Mouse (Mus musculus) frontal cortex, adult 2 months (tissue): ENCODE data around the gene Rassf3. TPM values are rescaled to one million over a fixed set of nuclear protein-coding genes. Genes with fewer than 3 reads are reported as not detected.

Experiments
- DNase-seq, 2 experiments: peaks; one replicate each; pipeline ENCODE4 v3.0.0; 2022; ENCODE audit warnings: low spot score in 1 of 2; ENCODE audit errors: extremely low spot score in 1 of 2
- polyA plus RNA-seq: library from polyadenylated mRNA; depleted of rRNA; stranded (reverse); fragments of >200 nt; gene quantifications from 2 replicates; pipeline ENCODE4 v1.2.3, GENCODE M21; 2012; rRNA removed

Rassf3 gene
- 18.0 and 21.5 TPM in 2 replicates for polyA plus RNA-seq

GRCm38 (mm10) chr10:121476190-121476967 lies at the start of gene Rassf3:
Rassf3 (minus strand) TSS chr10:121476347.
- peak; percentile 55 to 83 for DNase-seq

DNA sequence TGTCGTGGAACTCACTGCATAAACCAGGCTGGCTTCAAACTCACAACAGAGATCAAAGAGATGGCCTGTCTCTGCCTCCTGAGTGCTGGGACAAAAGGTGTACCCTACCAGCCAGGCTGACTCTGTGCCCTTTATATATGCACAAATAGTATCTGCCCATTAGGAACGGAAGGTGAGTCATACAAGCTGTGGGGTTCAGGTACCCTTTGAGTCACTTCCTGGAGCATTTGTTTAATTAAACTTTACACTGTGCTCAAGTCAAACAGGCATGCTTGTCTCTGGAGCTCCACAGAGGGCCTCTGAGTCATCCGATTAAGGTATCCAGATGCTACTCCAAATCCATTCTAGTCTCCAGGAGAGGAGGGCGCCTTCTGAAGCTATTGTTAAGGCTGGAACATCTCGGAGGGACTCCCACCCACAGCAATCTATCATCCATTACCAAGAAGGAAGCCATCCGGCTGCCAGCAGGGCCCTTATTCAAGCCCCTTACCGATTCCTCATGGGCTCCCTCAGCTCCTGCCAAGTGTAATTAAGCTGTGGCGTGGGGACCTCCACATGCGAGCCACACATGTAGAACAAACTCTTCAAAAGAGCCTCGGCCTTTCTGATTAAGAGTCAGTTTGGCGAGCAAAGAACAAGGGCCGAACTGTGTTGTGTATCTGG lies 44.9 kb upstream of the Rassf3 start:
- peak in 1 of 2 experiments; percentile 28 for DNase-seq

- DNase-seq: no peak
These were observed 43.6 kb upstream of the Rassf3 start for GRCm38 (mm10) chr10:121519710-121520109.

- peak; percentile 59 to 92 for DNase-seq
These were observed 40.0 kb upstream of the Rassf3 start for GRCm38 (mm10) chr10:121516008-121516600.

- no peak for DNase-seq
These were observed 33.9 kb upstream of the Rassf3 start for GRCm38 (mm10) chr10:121509751-121510643.

- no peak for DNase-seq
These were observed 31.8 kb upstream of the Rassf3 start for GRCm38 (mm10) chr10:121507755-121508544.

DNA sequence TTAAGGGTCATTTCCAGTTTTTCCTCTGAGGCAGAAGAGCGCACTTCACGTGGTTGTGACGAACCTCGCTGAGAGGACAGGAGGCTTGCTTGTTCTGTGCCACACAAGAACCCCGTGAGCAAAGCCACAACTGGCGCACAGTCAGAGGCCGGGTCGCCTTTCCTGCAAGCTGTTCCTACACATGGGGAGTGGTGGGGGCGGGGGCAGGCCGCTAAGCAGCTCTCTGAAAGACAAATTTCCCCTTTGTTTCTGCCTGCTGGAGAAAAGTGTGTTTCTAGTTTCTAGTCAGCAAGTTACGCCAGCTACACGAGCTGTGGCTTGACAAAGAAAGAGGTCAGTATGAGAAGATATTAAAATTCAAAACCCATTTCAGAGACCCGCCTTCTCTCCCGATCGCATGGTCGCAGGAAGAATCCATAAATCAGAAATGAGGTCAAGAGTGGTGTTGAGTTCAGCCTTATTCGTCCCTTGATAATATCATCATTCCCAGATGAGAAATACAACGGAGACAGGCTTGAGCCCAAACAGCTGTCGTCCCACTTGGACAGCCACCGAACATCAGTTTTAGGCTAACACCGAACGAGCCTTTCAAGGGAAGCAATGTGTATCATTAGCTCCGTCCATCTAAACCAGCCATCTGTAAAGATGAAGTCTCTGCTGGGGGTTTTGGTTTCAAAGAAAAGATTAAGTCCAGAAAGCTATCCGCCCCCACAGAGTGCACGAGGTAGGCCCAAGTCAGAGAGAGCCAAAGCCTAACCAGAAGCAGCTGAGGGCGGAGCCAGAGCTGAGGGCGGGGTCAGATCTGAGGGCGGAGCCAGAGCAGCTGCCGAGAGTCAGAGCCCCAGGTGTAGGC lies 30.8 kb upstream of the Rassf3 start:
- DNase-seq: peak in 1 of 2 experiments; percentile 46

DNA sequence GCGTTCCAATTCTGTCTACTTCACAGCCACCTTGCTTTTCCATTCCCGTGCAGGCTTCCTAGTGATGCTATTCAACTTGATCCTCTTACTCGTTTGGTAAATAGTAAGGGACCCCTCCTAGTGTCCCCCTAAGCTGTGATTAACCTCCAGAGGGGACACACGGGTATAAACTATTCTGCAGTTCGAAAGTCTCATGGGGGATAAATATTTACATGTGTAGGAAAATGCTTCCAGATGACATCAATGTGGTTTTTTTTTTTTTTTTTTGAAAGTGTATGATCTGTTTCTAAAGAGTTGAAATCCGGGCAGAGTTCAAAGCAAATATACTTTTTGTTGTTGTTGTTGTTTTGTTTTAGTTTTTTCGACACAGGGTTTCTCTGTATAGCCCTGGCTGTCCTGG lies 29.8 kb upstream of the Rassf3 start:
- no peak for DNase-seq

DNA sequence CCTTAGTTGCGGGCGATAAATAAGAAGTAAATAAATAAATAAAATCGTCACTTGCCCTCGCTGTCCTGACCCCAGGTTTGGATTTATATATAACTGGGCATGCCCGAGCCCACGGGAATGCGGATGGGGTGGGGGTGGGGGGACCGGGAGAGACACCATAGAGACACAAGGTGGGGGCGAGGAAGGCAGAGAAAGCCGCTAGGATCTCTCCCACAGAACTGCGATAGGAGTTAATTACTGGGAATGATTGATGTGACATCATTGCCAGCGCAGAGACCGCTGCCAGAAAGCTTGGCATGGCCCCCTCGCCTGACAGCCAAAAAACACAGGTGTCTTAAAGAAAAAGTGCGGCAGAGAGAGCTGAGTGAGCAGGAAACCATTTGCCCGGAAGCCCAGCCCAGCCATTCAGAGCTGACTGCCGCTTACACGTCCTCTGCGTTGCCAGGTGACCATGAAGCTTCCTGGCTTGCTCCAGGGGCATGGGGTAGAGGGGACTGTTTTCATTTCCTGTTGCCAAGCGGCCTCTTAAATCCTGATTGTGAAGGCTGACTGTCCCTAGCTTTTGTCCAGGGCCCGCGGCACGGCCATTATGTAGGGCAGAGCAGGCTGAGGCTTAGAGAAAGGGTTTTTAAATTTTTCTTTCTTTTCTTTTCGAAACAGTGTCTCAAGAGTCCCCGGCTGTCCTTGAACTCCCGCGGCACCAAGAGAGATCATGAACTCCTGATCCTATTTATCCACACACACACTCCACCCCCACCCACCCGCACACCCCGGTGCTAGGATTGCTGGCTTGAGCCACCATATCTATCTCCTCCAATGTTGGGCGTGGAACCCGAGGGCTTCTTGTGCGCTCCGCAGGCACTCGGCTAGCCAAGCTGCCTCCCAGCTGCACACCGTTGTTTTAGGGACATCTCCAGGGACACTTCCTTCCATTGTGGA lies 29.1 kb upstream of the Rassf3 start:
- DNase-seq: peak; percentile 53 to 73

DNA sequence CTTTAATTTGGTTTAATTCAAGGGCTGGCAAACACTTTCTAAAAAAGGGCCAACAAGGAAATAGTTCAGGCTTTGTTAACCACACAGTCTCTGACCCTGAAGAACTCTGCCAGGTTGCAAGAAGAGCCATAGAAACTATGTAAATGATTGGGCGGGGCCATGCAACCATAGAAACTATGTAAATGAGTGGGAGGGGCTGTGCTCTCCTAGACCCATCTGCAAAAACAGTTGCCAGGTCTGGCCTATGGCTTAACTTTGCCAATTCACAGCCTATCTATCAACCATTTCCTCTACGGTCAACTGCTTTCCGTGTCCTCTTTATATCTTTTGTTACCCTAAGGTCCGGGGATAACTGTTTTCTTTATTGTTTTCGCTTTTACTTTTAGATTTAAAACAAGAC lies 25.0 kb upstream of the Rassf3 start:
- no peak for DNase-seq

DNA sequence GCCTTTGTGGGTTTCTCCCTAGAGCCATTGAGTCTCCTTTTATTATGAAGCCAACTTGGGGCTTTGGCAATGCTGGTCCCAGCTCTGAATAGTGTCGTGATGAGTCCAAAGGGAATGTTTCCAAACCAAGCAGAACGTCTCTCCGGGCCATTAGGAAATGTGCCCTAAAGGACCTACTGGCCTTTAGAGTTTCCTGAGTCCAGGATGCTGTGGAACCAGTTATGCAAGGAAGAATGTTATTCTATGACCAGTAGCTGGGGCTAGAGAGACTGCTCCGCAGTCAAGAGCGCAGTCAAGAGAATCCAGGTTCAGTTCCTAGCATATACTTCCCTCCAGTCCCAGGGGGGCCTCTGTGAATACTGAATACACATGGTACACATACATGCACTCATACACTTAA lies 23.9 kb upstream of the Rassf3 start:
- no peak for DNase-seq

DNA sequence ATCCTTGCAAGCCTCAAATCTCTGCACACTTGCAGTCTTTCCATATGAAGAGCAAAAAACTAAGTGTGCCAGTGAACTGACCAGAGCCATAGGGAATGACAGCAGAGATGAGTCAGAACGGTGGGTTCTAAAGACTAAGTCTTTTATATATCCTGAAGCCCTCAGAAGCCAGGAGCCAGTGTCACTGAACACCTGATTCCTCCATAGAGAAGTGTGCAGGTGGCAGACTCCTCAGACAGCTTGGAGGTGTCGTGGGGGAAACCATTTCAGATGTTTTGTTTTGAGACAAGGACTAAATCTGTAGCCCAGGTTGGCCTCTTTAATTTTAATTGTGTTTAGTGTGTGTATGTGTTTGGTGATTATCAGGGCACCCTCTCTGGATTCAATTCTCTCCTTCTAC lies 22.9 kb upstream of the Rassf3 start:
- no peak for DNase-seq

DNA sequence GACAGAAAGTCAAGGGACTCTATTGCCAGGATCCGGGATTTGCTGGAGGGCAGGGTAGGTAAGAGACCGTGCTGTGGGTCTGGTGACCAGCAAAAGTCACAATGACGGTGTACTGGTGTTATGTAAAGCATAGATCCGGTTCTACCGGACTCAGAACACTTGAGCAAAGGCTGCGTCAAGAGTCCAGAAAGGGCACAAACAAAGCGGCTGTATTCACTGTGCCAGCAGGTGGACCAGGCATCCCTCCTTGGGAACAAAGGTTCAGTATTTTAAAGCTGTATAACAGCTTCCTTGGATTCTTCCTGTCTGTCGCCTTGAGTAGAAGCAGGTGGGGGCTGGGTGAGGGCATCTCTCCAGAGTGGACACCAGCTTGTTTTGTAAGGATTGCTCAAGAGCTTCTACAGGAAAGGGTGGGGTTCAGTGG lies 22.3 kb upstream of the Rassf3 start:
- no peak for DNase-seq

DNA sequence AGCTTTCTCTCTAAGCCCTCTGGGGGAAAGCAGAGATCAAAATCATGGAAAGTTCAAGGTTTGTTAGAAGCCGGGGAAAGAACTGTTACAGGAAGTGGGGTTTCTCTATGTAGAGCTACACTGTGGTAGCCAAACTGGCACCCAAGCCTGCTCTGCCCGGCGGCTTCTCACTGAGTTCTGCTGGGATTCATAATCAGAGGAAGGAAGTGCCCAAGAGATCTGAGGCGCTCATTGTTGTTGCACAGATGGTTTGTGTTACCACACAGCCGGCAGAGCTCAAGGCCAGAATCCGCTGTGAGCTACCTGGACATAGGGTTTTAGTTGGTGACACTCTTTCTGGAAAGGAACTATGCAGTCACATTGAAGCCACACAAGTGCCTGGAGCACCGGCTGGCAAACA lies 21.8 kb upstream of the Rassf3 start:
- no peak for DNase-seq

GRCm38 (mm10) chr10:121496616-121497015 lies 20.5 kb upstream of the Rassf3 start:
- no peak for DNase-seq

DNA sequence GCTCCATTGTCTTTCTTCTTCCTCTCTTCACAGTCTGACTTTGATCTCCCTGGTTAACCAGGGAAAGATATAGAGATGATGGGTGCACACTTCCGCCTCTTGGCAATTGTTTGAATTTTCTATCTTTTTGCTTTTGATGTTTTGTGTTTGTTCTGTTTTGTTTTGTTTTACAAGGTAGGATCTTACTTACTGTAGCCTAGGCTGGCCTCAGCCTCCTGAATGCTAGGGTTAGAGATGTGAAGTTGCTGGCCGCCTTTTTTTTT lies 17.9 kb upstream of the Rassf3 start:
- DNase-seq: no peak

DNA sequence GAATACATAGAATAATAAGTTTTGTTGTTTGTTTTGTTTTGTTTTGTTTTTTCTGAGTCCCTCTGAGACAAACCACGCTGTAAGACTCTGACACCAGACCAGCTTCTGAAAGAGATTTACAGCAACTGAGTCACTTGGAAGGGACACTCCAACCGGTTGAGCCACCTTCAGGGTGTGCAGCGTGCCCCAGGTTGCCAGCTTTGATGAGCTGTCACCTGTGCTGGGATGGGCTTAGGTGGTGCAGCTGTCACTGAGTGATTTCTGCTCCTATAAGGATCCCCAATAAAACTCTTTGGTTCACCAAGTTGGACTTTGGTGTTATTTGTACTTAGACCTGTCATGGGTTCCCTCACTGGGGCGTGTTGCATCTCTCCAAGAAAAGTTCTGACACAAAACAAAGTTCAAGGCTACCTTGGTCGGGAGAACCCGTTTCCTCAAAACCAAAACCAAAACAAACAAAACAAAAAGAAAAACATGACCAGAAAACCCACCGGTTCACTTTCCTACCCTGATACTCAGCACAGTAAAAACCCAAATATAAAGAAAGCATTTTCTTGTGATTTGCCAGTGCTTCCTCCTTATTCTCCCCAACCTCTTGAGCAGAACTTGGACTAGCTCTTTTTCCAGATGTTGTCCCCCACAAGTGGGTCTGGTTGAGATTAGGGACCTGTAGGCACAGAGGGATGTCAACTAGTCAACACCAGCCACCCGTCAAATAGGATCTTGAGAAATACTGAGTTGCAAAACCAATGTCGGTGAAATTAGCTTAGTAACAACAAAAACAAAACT lies 17.4 kb upstream of the Rassf3 start:
- no peak for DNase-seq
